In the genomic region with DNA sequence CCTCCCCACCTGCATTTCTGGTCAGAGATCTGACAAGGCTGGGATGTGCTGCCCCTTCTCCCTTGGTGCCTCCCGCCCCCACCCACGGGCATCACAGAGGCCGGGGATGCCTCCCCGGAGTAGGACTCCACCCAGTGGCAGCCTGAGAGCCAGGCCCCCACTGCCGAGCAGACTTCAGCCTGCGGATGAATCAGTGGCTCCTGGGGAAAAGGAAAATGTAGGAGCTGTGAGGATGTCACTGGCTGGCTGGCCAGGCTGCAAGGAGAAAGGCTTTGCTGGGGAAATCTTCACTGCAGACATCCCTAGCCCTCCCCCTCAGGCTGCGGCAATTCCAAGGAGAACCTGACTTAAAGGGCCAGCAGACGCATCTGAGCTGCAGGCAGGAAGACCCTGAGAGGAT, we compare ENCODE assay signal across 9 mouse cellular contexts. TPM values are rescaled to one million over a fixed set of nuclear protein-coding genes. Genes with fewer than 3 reads are reported as not detected.
DNase-seq lines count a peak whose midpoint lies in the region; ATAC-seq and TF ChIP-seq lines count a peak whose summit lies in the region.
"Had no signal": no experiment of that assay in that cellular context is flagged by ENCODE, and none has a peak within 500 bp of the region (broad histone marks: within the 10 kb centered on the region; RNA-seq: fewer than 3 reads in every experiment).

No protein-coding gene starts in this region.

- ATAC-seq in kidney, embryonic 15.5 days (replicated peaks; ENCODE audit: low FRiP score) = 0 out of 2 replicates have a peak, but pooled peaks have one; percentile 33
- ATAC-seq in neural tube, embryonic 14.5 days (ENCODE audit: low read depth) = no peak
- ATAC-seq in megakaryocyte, adult 5-6 weeks (ENCODE audit: poor library complexity, severe bottlenecking) = no peak
- no peak for ATAC-seq in granulocyte monocyte progenitor cell, adult 5-6 weeks (replicated peaks; ENCODE audit: poor library complexity, severe bottlenecking)

- no peak overlapping the region for H3K27ac ChIP-seq in kidney, embryonic 15.5 days
- H3K27ac ChIP-seq in cerebellum, adult 2 months (ENCODE audit: insufficient read depth, low read length) = peak overlapping the region; percentile 11; the same call in 1 of the 2 replicates
- H3K27ac ChIP-seq in neural tube, embryonic 14.5 days (ENCODE audit: low read depth, low read length) = peak overlapping the region; percentile 69

- TF ChIP-seq POLR2A in cerebellum, adult 2 months (IDR thresholded peaks at IDR 0.05; ENCODE audit: borderline replicate concordance, insufficient read depth, low read length) = peak; percentile 19; the same call in 1 of the 2 replicates

- H3K36me3 ChIP-seq in kidney, embryonic 15.5 days = peaks cover 9% of the 10 kb centered on the region
- peaks cover under 1% of the 10 kb centered on the region for H3K36me3 ChIP-seq in neural tube, embryonic 14.5 days (ENCODE audit: control insufficient read depth, insufficient read depth, low read length)

- H3K9ac ChIP-seq in kidney, embryonic 15.5 days = no peak overlapping the region
- H3K9ac ChIP-seq in neural tube, embryonic 14.5 days (replicated peaks; ENCODE audit: low read depth, low read length) = peak overlapping the region; percentile 37

- peaks cover 4% of the 10 kb centered on the region for H3K4me1 ChIP-seq in kidney, embryonic 15.5 days
- peaks cover 36% of the 10 kb centered on the region for H3K4me1 ChIP-seq in cerebellum, adult 2 months (ENCODE audit: control insufficient read depth, insufficient read depth, low read length)
- H3K4me1 ChIP-seq in neural tube, embryonic 14.5 days (ENCODE audit: control insufficient read depth, insufficient read depth, low read length) = peaks cover 27% of the 10 kb centered on the region

- 26% methylated on average over 8 of the region's 8 CpGs for WGBS in kidney, embryonic 15.5 days
- 13% methylated on average over 8 of the region's 8 CpGs for WGBS in cerebellum, adult 2 months
- WGBS in neural tube, embryonic 14.5 days = 18% methylated on average over 8 of the region's 8 CpGs

- no peak overlapping the region for H3K4me3 ChIP-seq in kidney, embryonic 15.5 days (replicated peaks)
- peak overlapping the region; percentile 60 for H3K4me3 ChIP-seq in cerebellum, adult 2 months (replicated peaks; ENCODE audit: insufficient read depth, low read depth, low read length)
- no peak overlapping the region for H3K4me3 ChIP-seq in neural tube, embryonic 14.5 days (ENCODE audit: low read depth, low read length)

- peak; percentile 35; the same call in 1 of the 2 replicates for TF ChIP-seq CTCF in cerebellum, adult 2 months (IDR thresholded peaks at IDR 0.05; ENCODE audit: borderline replicate concordance, insufficient read depth, low read depth, low read length)

- no peaks in the 10 kb centered on the region for H3K9me3 ChIP-seq in kidney, embryonic 15.5 days (replicated peaks)
- H3K9me3 ChIP-seq in neural tube, embryonic 14.5 days (ENCODE audit: control insufficient read depth, low read length) = no peaks in the 10 kb centered on the region
- H3K9me3 ChIP-seq: G1E had no signal

- no peak overlapping the region for H3K4me2 ChIP-seq in kidney, embryonic 15.5 days
- peak overlapping the region; percentile 26 for H3K4me2 ChIP-seq in neural tube, embryonic 14.5 days (ENCODE audit: low read depth, low read length)

- no peaks in the 10 kb centered on the region for H3K27me3 ChIP-seq in kidney, embryonic 15.5 days
- no peaks in the 10 kb centered on the region for H3K27me3 ChIP-seq in cerebellum, adult 2 months (ENCODE audit: control insufficient read depth, insufficient read depth, low read length)
- no peaks in the 10 kb centered on the region for H3K27me3 ChIP-seq in neural tube, embryonic 14.5 days (ENCODE audit: control insufficient read depth, insufficient read depth, low read length)

- DNase-seq in kidney, postnatal 14 days = no peak
- DNase-seq in cerebellum, adult 2 months = peak; percentile 69 to 71
- DNase-seq in gastrocnemius, postnatal 25 days = peak; percentile 32
- no peak for DNase-seq in kidney, adult 8-10 months

RNA-seq across cellular contexts. Expression of a gene that starts 27.7 kb away (rescaled TPM):
- 5.7 and 7.1 TPM in 2 replicates for polyA plus RNA-seq in kidney, embryonic 15.5 days (2015; fragmentation: Nextera tagmentation; extraction: Ambion mirVana)
- polyA plus RNA-seq in cerebellum, adult 2 months (2012; rRNA removed) = 100 and 116 TPM in 2 replicates
- total RNA-seq in gastrocnemius, postnatal 25 days (2021) = 10 to 100 TPM; 38.9 to 56.7 TPM
- polyA plus RNA-seq in neural tube, embryonic 14.5 days (2014; fragmentation: Nextera tagmentation; extraction: Ambion mirVana) = 20.9 and 21.8 TPM in 2 replicates
- 48.7 and 48.8 TPM in 2 replicates for total RNA-seq in megakaryocyte, adult 5-6 weeks (2015)
- total RNA-seq in megakaryocyte, adult 5-6 weeks (2017) = 65.3 and 73.5 TPM in 2 replicates
- total RNA-seq in granulocyte monocyte progenitor cell, adult 5-6 weeks (2014; fragmentation: Nextera tagmentation) = 14.1 and 20.8 TPM in 2 replicates
- 12.2 and 14.2 TPM in 2 replicates for total RNA-seq in granulocyte monocyte progenitor cell, adult 5-6 weeks (2017)

RNA-seq across cellular contexts. Expression of a gene that starts 37.5 kb away (rescaled TPM):
- polyA plus RNA-seq in kidney, embryonic 15.5 days (2015; fragmentation: Nextera tagmentation; extraction: Ambion mirVana) = 41.1 and 42.9 TPM in 2 replicates
- 17.5 and 18.9 TPM in 2 replicates for polyA plus RNA-seq in cerebellum, adult 2 months (2012; rRNA removed)
- 10 to 100 TPM; 13.3 TPM for total RNA-seq in gastrocnemius, postnatal 25 days (2021)
- polyA plus RNA-seq in neural tube, embryonic 14.5 days (2014; fragmentation: Nextera tagmentation; extraction: Ambion mirVana) = 21.9 and 28.7 TPM in 2 replicates
- 29.8 and 32.3 TPM in 2 replicates for total RNA-seq in megakaryocyte, adult 5-6 weeks (2015)
- total RNA-seq in megakaryocyte, adult 5-6 weeks (2017) = 74.2 and 78.5 TPM in 2 replicates
- total RNA-seq in granulocyte monocyte progenitor cell, adult 5-6 weeks (2014; fragmentation: Nextera tagmentation) = 45.8 and 48.1 TPM in 2 replicates
- total RNA-seq in granulocyte monocyte progenitor cell, adult 5-6 weeks (2017) = 77.6 and 80.8 TPM in 2 replicates

RNA-seq across cellular contexts. Expression of a gene that starts 40.9 kb away (rescaled TPM):
- polyA plus RNA-seq in kidney, embryonic 15.5 days (2015; fragmentation: Nextera tagmentation; extraction: Ambion mirVana) = 0.90 and 1.0 TPM in 2 replicates
- polyA plus RNA-seq in cerebellum, adult 2 months (2012; rRNA removed) = 1.9 and 2.2 TPM in 2 replicates
- under 1 TPM; 0.08 to 0.20 TPM for total RNA-seq in gastrocnemius, postnatal 25 days (2021)
- 0.75 and 0.96 TPM in 2 replicates for polyA plus RNA-seq in neural tube, embryonic 14.5 days (2014; fragmentation: Nextera tagmentation; extraction: Ambion mirVana)
- total RNA-seq in megakaryocyte, adult 5-6 weeks (2015) = 0.02 and 0.36 TPM in 2 replicates
- total RNA-seq in megakaryocyte, adult 5-6 weeks (2017) = 0.08 and 0.29 TPM in 2 replicates
- 0.54 and 1.0 TPM in 2 replicates for total RNA-seq in granulocyte monocyte progenitor cell, adult 5-6 weeks (2014; fragmentation: Nextera tagmentation)
- 0.15 and 0.17 TPM in 2 replicates for total RNA-seq in granulocyte monocyte progenitor cell, adult 5-6 weeks (2017)

RNA-seq across cellular contexts. Expression of a gene that starts 56.2 kb away (rescaled TPM):
- 25.0 and 27.2 TPM in 2 replicates for polyA plus RNA-seq in kidney, embryonic 15.5 days (2015; fragmentation: Nextera tagmentation; extraction: Ambion mirVana)
- polyA plus RNA-seq in cerebellum, adult 2 months (2012; rRNA removed) = 0.20 and 0.22 TPM in 2 replicates
- not detected for total RNA-seq in gastrocnemius, postnatal 25 days (2021)
- polyA plus RNA-seq in neural tube, embryonic 14.5 days (2014; fragmentation: Nextera tagmentation; extraction: Ambion mirVana) = 0.58 and 0.88 TPM in 2 replicates
- not detected in 2 replicates for total RNA-seq in megakaryocyte, adult 5-6 weeks (2015)
- not detected in 2 replicates for total RNA-seq in megakaryocyte, adult 5-6 weeks (2017)
- total RNA-seq in granulocyte monocyte progenitor cell, adult 5-6 weeks (2014; fragmentation: Nextera tagmentation) = not detected in 2 replicates
- not detected in 2 replicates for total RNA-seq in granulocyte monocyte progenitor cell, adult 5-6 weeks (2017)
- total RNA-seq: G1E had no signal
- polyA plus RNA-seq: G1E had no signal

Comparison
In these comparisons a context has a peak if more than half of its experiments do, and no peak if none do; other contexts are left out.
1. DNase-seq: peak in cerebellum, adult 2 months (2 of 2) and gastrocnemius, postnatal 25 days (single experiment); none in kidney, postnatal 14 days (single experiment) and kidney, adult 8-10 months (0 of 2).